Mouse (Mus musculus) neural tube, embryonic 12.5 days (tissue): ENCODE results near the gene Gm5617. TPM values are rescaled to one million over a fixed set of nuclear protein-coding genes. Genes with fewer than 3 reads are reported as not detected.
A peak's percentile ranks its signal among the peaks of the same experiment; 100 is the strongest.

Experiments
- ATAC-seq: fragments of 200-750 bp; cut with Nextera tagmentation; 2 replicates; pipeline ENCODE4 v1.8.0; 2017; ENCODE audit warnings: low read depth, mild to moderate bottlenecking, moderate TSS enrichment, moderate library complexity; ENCODE audit not compliant: low FRiP score
- H3K27ac ChIP-seq: fragments of 300-500 bp; sonication (generic); 2 replicates; pipeline ENCODE4 v1.5.1; 2016
- H3K27me3 ChIP-seq: fragments of 300-500 bp; sonication (generic); replicated peaks from 2 replicates; pipeline ENCODE4 v1.6.1; 2016; ENCODE audit warnings: mild to moderate bottlenecking
- H3K36me3 ChIP-seq: fragments of 300-500 bp; sonication (generic); 2 replicates; pipeline ENCODE4 v1.6.1; 2016; ENCODE audit warnings: mild to moderate bottlenecking
- H3K4me1 ChIP-seq: fragments of 300-500 bp; sonication (generic); 2 replicates; pipeline ENCODE4 v1.6.1; 2016
- H3K4me2 ChIP-seq: fragments of 300-500 bp; sonication (generic); replicated peaks from 2 replicates; pipeline ENCODE4 v1.6.1; 2016; ENCODE audit warnings: mild to moderate bottlenecking
- H3K4me3 ChIP-seq: fragments of 300-500 bp; sonication (generic); 2 replicates; pipeline ENCODE4 v1.5.1; 2016
- H3K9ac ChIP-seq: fragments of 300-500 bp; sonication (generic); 2 replicates; pipeline ENCODE4 v1.6.1; 2016; ENCODE audit warnings: mild to moderate bottlenecking
- H3K9me3 ChIP-seq: fragments of 300-500 bp; sonication (generic); 2 replicates; pipeline ENCODE4 v1.6.1; 2016; ENCODE audit warnings: mild to moderate bottlenecking
- WGBS: fragments of 180-500 bp; shearing (Covaris S2); methylation state at CpG from one replicate; pipeline ENCODE4 v1.1.7; 2016; 5-methylcytosine and 5-hydroxymethylcytosine counted together
- polyA plus RNA-seq: library from polyadenylated mRNA; unstranded; fragments of >200 nt; fragmentation: Nextera tagmentation; extraction: Ambion mirVana; gene quantifications from 2 replicates; pipeline ENCODE4 v1.2.1, GENCODE M21; 2016

Gm5617 gene
- polyA plus RNA-seq, 1 experiment from 2014 or later, result 35.5 TPM

DNA sequence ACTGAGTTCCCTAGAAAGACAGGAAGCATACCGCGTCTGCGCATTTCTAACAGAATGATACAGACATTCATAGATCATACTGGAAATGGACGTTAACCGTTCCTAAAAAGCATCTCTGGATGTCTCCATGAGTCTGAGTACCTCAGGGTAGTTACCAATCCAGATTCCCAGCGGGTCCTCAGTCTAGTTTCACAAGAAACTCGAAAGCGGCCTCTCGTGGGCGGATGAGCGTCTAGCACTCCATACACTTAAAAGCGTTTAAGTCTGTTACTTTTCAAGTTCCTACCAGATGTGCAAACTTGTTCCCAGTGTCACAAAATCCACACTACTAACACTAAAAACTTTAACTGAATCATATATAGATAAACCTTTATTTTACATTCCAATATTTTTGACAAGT, 22.1 kb upstream of the Gm5617 start:
- H3K4me3 ChIP-seq, result no peak overlapping the region
- H3K27me3 ChIP-seq, result no peaks in the 10 kb centered on the region
- H3K9me3 ChIP-seq, result no peaks in the 10 kb centered on the region
- 95% methylated on average over 12 of the region's 12 CpGs for WGBS
- H3K9ac ChIP-seq, result no peak overlapping the region
- ATAC-seq, result no peak
- no peak overlapping the region for H3K4me2 ChIP-seq
- H3K4me1 ChIP-seq, result no peaks in the 10 kb centered on the region
- H3K27ac ChIP-seq, result no peak overlapping the region
- H3K36me3 ChIP-seq, result peaks cover 13% of the 10 kb centered on the region; the same call in 1 of the 2 replicates

DNA sequence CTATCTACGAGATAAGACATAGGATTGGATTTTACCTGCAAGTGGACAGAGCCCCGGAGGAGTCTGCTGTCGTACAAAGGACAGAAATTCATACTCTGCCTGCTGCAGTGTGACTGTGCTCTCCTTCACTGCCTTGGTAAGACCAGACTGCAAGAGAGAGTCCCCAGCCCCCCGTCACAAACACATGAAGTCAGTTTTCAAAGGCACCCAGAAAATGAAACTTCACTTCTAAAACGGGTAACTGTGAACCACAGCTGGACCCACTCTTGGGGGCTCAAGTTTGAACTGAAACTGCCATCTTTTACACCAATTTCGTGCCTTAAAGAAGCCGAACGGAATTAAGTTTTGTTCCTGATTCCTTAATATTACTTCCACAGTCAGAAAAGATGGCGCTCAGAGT, 20.9 kb upstream of the Gm5617 start:
- Histone ChIP-seq H3K9me3 (no peaks in the 10 kb centered on the region), H3K9ac (no peak overlapping the region), H3K4me3 (no peak overlapping the region), H3K4me2 (no peak overlapping the region), H3K27me3 (no peaks in the 10 kb centered on the region), H3K27ac (no peak overlapping the region), H3K4me1 (0 out of 2 replicates have a peak, but pooled peaks cover under 1% of the 10 kb centered on the region), H3K36me3 (peaks cover 13% of the 10 kb centered on the region; the same call in 1 of the 2 replicates)
- ATAC-seq, result no peak
- WGBS, result 93% methylated on average over 9 of the region's 9 CpGs

DNA sequence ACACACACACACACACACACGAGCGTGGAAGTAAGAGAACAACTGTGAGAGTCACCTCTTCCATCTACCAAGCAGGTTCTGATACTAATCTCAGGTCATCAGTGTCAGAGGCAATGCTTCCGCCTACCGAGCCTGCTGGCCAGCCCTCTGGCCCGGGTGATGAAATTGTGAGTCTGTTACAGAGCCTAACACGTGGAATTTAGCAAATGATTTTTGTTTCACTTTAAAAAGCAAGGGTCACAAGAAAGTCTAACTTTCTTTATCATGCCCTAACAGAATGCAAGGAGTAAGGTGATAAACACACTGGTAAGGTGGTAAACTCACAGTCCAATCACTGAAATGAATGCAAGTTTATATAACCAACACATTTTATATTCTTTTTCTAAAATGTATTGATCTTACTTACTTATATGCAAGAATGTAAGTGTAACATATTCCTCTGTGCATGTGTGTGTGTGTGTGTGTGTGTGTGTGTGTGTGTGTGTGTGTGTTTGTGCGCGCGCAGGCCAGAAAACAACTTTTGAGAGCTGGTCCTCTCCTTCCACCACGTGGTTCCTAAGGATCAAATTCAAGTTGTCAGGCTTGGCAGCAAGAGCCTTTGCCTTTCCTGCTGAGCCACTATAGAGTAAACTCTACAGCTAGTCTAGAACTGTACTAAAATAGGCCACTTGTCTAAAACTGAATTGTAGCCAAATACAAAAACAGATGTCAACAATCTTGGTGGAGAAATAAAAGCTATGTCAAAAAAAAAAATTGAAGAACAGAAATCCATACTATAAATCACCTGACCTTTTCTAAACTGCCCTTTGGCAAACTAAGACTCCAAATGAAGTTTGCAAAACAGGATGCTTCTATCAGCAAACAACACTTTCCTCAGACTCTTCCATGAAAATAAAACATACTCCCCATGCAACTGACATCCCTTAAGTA, 18.7 kb upstream of the Gm5617 start:
- no peak for ATAC-seq
- 96% methylated on average over 10 of the region's 10 CpGs for WGBS
- Histone ChIP-seq H3K9ac (no peak overlapping the region), H3K4me1 (peaks cover 11% of the 10 kb centered on the region), H3K27ac (no peak overlapping the region), H3K9me3 (no peaks in the 10 kb centered on the region), H3K27me3 (no peaks in the 10 kb centered on the region), H3K4me3 (no peak overlapping the region), H3K36me3 (peaks cover 13% of the 10 kb centered on the region; the same call in 1 of the 2 replicates), H3K4me2 (no peak overlapping the region)

DNA sequence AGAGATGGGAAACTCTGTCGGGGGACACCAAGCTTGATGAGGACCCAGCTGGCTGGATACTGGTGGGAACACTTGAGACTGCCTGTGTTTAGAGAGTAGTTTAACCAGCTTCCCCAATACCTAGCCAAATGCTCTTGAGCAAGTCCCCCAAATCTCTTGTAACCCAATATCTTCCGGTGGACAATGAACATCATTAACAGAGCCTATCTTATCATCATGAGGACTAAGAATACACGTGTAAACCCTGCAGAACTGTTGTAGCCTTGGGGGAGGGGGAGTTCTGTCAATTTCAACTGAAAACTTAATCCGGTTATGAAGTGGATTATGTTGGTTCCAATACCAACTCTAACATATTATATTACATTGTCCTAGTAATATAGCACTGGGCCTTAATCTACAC, 16.4 kb upstream of the Gm5617 start:
- H3K27ac ChIP-seq, result no peak overlapping the region
- WGBS, result 93% methylated on average over 4 of the region's 4 CpGs

DNA sequence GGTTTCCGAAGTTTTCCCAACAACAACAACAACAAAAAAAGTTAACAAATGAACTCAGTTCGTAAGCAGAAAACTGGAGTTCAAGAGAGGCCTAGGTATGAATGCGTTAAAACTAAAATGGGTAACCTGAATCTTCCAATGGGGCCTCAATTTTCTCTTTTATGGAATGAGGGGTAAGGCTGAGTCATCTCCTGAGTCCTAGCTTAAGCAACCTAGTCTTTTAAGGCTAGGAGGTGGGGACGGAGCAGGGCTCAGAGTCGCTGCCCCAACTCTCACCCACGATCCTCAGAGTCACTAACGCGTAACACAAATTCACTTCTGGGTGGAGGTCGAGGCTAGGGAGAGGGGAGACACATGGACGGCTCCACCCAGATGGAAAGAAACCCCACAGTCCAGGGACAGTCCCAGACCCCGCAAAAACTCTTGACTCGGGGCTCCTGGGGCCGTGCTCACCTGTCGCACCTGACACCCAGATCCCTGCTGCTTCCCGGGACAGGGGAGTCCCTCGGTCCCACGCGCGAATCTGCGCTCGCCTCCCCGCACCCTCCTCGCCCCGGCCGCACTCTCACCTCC, 15.3 kb upstream of the Gm5617 start:
- WGBS, result 7% methylated on average over 25 of the region's 25 CpGs
- peak; percentile 78 for ATAC-seq

More for the DNA sequence above, 16.4 kb upstream of the Gm5617 start:
- Histone ChIP-seq H3K4me3 (no peak overlapping the region), H3K4me2 (no peak overlapping the region), H3K4me1 (peaks cover 11% of the 10 kb centered on the region), H3K36me3 (peaks cover 13% of the 10 kb centered on the region; the same call in 1 of the 2 replicates), H3K27me3 (no peaks in the 10 kb centered on the region), H3K9me3 (no peaks in the 10 kb centered on the region), H3K9ac (no peak overlapping the region)
- no peak for ATAC-seq

DNA sequence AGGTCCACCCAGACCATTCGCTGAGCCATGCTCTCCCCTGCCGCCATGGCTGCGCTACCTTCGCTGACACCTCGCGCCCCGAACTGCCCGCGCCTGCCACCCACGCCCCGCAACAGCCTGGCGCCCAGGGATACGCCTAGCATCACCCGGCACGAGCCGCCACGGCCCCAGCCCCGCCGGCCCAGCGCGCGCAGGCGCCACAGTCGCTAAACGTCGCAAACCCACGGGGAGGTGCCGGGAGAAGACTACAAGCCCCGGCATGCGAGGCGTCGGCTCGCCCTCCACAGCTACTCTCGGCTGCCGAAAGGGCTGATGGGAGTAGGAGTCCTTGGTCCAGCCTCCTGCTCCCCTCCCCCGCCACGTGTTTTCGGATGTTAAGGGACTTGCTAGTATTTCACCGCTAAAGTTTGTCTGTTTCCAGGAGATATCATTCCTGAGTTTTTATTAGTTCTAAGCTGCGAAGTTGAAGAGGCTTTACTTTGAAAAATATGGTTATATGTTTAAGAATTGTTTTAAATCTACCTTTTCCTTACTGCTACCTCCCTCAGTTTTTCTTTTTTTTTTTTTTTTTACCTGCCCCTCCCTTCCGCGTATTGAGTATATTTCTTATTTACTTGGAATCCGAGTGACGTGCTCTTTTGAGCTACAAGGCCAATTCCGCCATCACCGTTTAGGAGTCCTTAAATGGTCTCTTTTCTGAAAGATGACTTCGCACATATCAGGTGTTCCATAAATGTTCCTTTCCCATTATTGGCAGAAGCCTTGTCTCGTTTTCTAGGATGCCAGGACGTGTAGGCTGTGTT, 14.6 kb upstream of the Gm5617 start, which contains the start of gene Rexo2:
Rexo2 (minus strand) TSS at position 213 of the 803 bp plus-strand sequence.
- no peak within 1 kb of the TSS for H3K27ac ChIP-seq
- peaks cover 6% of the 10 kb centered on the region for H3K36me3 ChIP-seq
- peak within 1 kb of the TSS; percentile 94 for H3K4me2 ChIP-seq
- H3K9ac ChIP-seq, result peak within 1 kb of the TSS; percentile 72
- WGBS, result 1% methylated on average over 49 of the region's 49 CpGs
- peaks cover 11% of the 10 kb centered on the region for H3K4me1 ChIP-seq
- H3K9me3 ChIP-seq, result no peaks in the 10 kb centered on the region
- H3K4me3 ChIP-seq, result peak within 1 kb of the TSS; percentile 87
- no peaks in the 10 kb centered on the region for H3K27me3 ChIP-seq
- ATAC-seq, result peak; percentile 99

More for the DNA sequence above, 15.3 kb upstream of the Gm5617 start:
- Histone ChIP-seq H3K27me3 (no peaks in the 10 kb centered on the region), H3K4me3 (peak overlapping the region; percentile 87), H3K9ac (peak overlapping the region; percentile 72), H3K4me1 (peaks cover 11% of the 10 kb centered on the region), H3K36me3 (peaks cover 7% of the 10 kb centered on the region), H3K9me3 (no peaks in the 10 kb centered on the region), H3K27ac (no peak overlapping the region), H3K4me2 (peak overlapping the region; percentile 94)

DNA sequence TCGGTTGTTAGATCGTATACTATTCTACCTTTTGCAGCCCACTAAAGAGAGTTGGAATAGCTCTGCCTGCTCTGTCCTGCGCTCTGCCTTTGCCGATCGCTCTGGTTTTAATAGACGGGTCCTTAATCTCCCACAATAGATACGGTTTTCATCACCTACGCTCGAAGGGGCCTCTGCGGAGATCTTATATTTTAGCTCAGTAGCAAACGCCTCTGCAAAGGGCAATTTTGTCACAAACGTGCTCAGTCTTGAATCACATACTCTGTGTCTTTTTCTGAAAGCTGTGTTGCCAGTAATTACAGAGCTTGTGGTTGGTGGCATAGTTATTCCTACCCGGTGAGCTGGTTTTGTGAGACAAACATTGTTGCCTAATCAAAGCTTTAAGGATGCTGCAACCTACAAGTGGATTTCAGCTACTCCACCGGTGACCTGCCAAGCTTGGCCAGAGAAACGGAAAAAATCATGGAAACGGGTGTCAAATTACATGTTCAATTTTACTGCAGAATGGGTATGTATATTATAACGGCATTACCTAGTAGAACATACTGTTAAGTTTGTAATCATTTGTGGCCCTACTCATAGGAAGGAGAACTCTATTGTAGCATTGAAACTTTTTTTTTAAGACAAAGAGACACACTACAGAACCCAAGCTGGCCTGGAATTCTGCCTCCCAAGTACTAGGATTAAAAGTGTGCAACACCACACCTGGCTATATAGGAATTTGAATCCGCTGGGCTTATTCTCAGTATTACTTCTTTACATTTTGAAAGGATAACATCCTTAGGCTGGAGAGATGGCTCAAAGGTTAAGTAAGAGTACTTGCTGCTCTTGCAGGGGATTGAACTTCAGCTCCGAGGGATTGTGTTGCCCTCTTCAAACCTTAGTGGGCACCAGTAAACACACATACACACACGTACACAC, 13.8 kb upstream of the Gm5617 start:
- H3K9ac ChIP-seq, result peak overlapping the region; percentile 5; the same call in 1 of the 2 replicates
- peaks cover 11% of the 10 kb centered on the region for H3K4me1 ChIP-seq
- no peaks in the 10 kb centered on the region for H3K27me3 ChIP-seq
- peaks cover 8% of the 10 kb centered on the region for H3K36me3 ChIP-seq
- H3K4me2 ChIP-seq, result peak overlapping the region; percentile 94
- 39% methylated on average over 20 of the region's 20 CpGs for WGBS
- H3K27ac ChIP-seq, result no peak overlapping the region
- no peaks in the 10 kb centered on the region for H3K9me3 ChIP-seq
- no peak for ATAC-seq
- peak overlapping the region; percentile 18 for H3K4me3 ChIP-seq

DNA sequence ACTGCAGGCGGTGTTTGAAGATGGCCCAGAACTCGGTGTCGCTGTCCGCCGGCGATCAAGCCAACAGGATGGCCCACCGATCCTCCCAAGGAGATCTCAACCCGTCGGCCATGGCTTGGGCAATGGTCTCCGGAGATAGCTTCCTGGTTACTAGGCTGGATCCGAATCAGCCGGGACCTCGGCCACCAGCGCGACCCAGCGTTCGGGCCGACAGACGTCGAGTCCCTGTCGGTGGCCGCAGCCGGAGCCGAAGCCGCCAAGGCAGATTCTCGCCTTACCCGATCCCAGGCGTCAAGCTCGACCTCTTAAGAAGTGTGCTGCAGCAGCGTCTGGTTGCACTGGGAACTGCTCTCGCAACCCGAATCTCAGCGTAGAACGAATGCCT, 298 bp downstream of the Gm5617 start:
- 4% methylated on average over 34 of the region's 34 CpGs for WGBS
- peaks cover 22% of the 10 kb centered on the region for H3K36me3 ChIP-seq

DNA sequence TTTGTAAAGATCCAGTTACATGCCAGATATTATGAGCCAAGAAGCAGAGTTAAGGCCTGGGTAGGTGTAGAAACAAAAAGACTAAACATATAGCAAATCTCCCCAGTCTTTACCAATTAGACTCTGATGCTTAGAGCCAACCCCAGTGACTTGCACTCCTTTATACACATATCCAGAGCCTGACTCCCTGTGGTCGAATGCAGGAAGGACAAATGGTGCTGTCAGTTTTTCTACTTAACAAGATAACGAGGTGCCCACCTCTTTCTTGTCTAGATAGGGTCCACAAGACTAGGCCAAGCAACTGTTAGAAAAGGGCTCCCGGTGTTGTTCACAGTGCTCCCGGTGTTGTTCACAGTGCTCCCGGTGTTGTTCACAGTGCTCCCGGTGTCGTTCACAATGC, 6.0 kb downstream of the Gm5617 start:
- Histone ChIP-seq H3K4me2 (no peak overlapping the region), H3K27ac (no peak overlapping the region), H3K36me3 (no peaks in the 10 kb centered on the region), H3K27me3 (no peaks in the 10 kb centered on the region), H3K4me3 (no peak overlapping the region), H3K9me3 (no peaks in the 10 kb centered on the region), H3K4me1 (peaks cover 1% of the 10 kb centered on the region; the same call in 1 of the 2 replicates), H3K9ac (no peak overlapping the region)
- no peak for ATAC-seq
- 84% methylated on average over 7 of the region's 7 CpGs for WGBS

More for the DNA sequence above, 298 bp downstream of the Gm5617 start:
- Histone ChIP-seq H3K4me3 (peak overlapping the region; percentile 85), H3K9ac (peak overlapping the region; percentile 88), H3K4me2 (peak overlapping the region; percentile 87), H3K27me3 (no peaks in the 10 kb centered on the region), H3K4me1 (peaks cover 15% of the 10 kb centered on the region), H3K9me3 (no peaks in the 10 kb centered on the region), H3K27ac (peak overlapping the region; percentile 89)
- peak; percentile 75 for ATAC-seq

DNA sequence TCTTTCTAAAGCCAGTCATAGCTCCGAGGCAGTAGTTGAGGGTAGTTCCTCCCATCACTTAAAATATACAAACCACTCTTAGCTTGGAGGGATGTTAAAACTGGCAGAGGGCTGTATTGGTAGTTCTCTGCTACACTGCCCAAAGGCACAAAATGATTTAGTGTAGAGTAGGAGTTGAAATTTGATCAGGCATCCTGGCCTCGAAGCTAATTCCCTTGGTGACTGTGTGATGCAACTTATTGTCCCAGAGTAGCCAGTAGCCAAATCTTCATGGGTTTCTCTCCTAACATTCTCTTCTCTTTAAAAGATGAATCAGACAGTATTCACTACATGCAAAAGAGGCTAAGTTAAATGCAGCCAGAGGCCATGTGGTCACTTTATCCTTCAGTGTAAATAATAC, 7.8 kb downstream of the Gm5617 start:
- ATAC-seq, result no peak
- WGBS, result 66% methylated on average over 2 of the region's 2 CpGs
- Histone ChIP-seq H3K4me1 (no peaks in the 10 kb centered on the region), H3K9ac (no peak overlapping the region), H3K27me3 (no peaks in the 10 kb centered on the region), H3K4me2 (no peak overlapping the region), H3K36me3 (no peaks in the 10 kb centered on the region), H3K9me3 (no peaks in the 10 kb centered on the region), H3K27ac (no peak overlapping the region), H3K4me3 (no peak overlapping the region)

DNA sequence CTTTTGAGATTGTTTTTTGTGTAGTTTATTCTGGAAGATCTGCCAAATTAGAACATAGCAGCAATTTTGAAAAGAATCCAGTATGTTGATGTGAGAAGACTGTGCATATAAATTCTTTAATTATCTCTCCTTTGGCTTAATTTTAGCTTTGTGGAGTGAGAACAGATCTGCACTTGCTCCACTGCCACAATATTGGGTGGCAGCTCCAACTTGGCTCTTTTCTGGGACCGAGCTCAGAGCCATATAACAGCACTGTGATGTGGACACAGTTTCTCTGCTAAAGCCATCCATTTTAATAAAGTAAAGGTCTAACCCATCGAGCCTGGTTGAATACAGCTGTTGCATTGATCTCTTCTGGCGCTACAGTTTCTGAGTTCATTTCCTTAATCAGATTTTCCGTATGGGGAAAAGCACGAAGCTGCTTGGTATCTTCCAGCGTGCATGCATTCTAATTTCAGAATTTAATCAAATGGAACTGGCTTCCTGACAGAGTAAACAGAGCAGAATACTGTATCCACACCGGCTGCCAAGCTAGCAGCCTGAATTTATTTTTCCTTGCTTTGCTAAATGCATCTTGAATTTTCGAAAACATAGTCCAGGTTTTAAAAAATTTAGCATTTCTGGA, 9.6 kb downstream of the Gm5617 start:
- Histone ChIP-seq H3K9ac (no peak overlapping the region), H3K36me3 (no peaks in the 10 kb centered on the region), H3K4me2 (no peak overlapping the region), H3K4me3 (no peak overlapping the region), H3K27me3 (no peaks in the 10 kb centered on the region), H3K9me3 (no peaks in the 10 kb centered on the region), H3K4me1 (no peaks in the 10 kb centered on the region), H3K27ac (no peak overlapping the region)
- WGBS, result 75% methylated on average over 8 of the region's 8 CpGs
- no peak for ATAC-seq
